Mouse (Mus musculus) kidney, adult 18-20 months (tissue): ENCODE results near the gene Rsl1.
"Not testable (repeated sequence)": the region's sequence is repeated elsewhere in the genome, so short reads cannot be mapped to it uniquely, and the experiment has no call there.

Experiments used
- DNase-seq: peaks from one replicate; pipeline ENCODE4 v3.0.0; 2021

Rsl1 gene

GRCm38 (mm10) chr13:67172991-67173722 is at the start of gene Rsl1:
TSS of gene Rsl1 (plus strand) at chr13:67173182.
- peak; percentile 89 for DNase-seq

- no peak for DNase-seq
These were observed 48.5 kb upstream of the Rsl1 start for GRCm38 (mm10) chr13:67124460-67124859.

- not testable (repeated sequence) for DNase-seq
These were observed 45.5 kb upstream of the Rsl1 start for GRCm38 (mm10) chr13:67127507-67127906.

- DNase-seq = peak; percentile 87
These were observed 44.8 kb upstream of the Rsl1 start for GRCm38 (mm10) chr13:67128038-67128721.

- not testable (repeated sequence) for DNase-seq
These were observed 6.9 kb upstream of the Rsl1 start for GRCm38 (mm10) chr13:67166122-67166521.

- DNase-seq = no peak
These were observed 707 bp downstream of the Rsl1 start for GRCm38 (mm10) chr13:67173723-67174055.

GRCm38 (mm10) chr13:67194340-67194894 is 21.4 kb downstream of the Rsl1 start, which contains the start of gene Zfp455:
TSS of gene Zfp455 (plus strand) at chr13:67194506.
- peak; percentile 75 for DNase-seq

- DNase-seq = no peak
These were observed 28.7 kb downstream of the Rsl1 start for GRCm38 (mm10) chr13:67201656-67202055.

GRCm38 (mm10) chr13:67214015-67214607 is 41.1 kb downstream of the Rsl1 start:
- DNase-seq = no peak
